Mouse (Mus musculus) c-Kit-positive CD71-negative TER-119-negative erythroid progenitor cells, embryonic 14.5 days (primary cell): ENCODE measurements around the gene Gm572.

Experiments used
- DNase-seq: peaks from one replicate; pipeline ENCODE4 v3.0.0-alpha.2; 2013; ENCODE audit warnings: low read depth

The Gm572 gene

GRCm38 (mm10) chr4:148667006-148667755 is 24.1 kb downstream of the Gm572 start:
- no peak for DNase-seq

GRCm38 (mm10) chr4:148671230-148671947 is 28.3 kb downstream of the Gm572 start:
- no peak for DNase-seq

GRCm38 (mm10) chr4:148675043-148675442 is 31.9 kb downstream of the Gm572 start:
- DNase-seq: no peak

- no peak for DNase-seq
Measured at GRCm38 (mm10) chr4:148676188-148676960, 33.3 kb downstream of the Gm572 start.

- DNase-seq: no peak
Measured at GRCm38 (mm10) chr4:148676961-148677637, 34.0 kb downstream of the Gm572 start.

- DNase-seq: no peak
Measured at GRCm38 (mm10) chr4:148678105-148678504, 35.0 kb downstream of the Gm572 start.

- DNase-seq: no peak
Measured at GRCm38 (mm10) chr4:148680505-148681067, 37.5 kb downstream of the Gm572 start.

- DNase-seq: peak; percentile 40
Measured at GRCm38 (mm10) chr4:148681429-148681828, 38.3 kb downstream of the Gm572 start.

- DNase-seq: no peak
Measured at GRCm38 (mm10) chr4:148682961-148683360, 39.8 kb downstream of the Gm572 start.

GRCm38 (mm10) chr4:148683539-148683938 is 40.4 kb downstream of the Gm572 start:
- no peak for DNase-seq

GRCm38 (mm10) chr4:148686491-148686941 is 43.4 kb downstream of the Gm572 start:
- no peak for DNase-seq

- no peak for DNase-seq
Measured at GRCm38 (mm10) chr4:148688091-148688490, 45.0 kb downstream of the Gm572 start.

GRCm38 (mm10) chr4:148691185-148691584 is 48.1 kb downstream of the Gm572 start:
- no peak for DNase-seq

GRCm38 (mm10) chr4:148693417-148693959 is 50.4 kb downstream of the Gm572 start:
- no peak for DNase-seq

- peak; percentile 25 for DNase-seq
Measured at GRCm38 (mm10) chr4:148704756-148705155, 61.6 kb downstream of the Gm572 start.

- no peak for DNase-seq
Measured at GRCm38 (mm10) chr4:148708836-148709235, 65.7 kb downstream of the Gm572 start.

GRCm38 (mm10) chr4:148710446-148710845 is 67.3 kb downstream of the Gm572 start:
- no peak for DNase-seq

- DNase-seq: no peak
Measured at GRCm38 (mm10) chr4:148711323-148711722, 68.2 kb downstream of the Gm572 start.

GRCm38 (mm10) chr4:148712632-148713031 is 69.5 kb downstream of the Gm572 start:
- no peak for DNase-seq

- no peak for DNase-seq
Measured at GRCm38 (mm10) chr4:148714064-148714463, 70.9 kb downstream of the Gm572 start.

- DNase-seq: no peak
Measured at GRCm38 (mm10) chr4:148714739-148715138, 71.6 kb downstream of the Gm572 start.
